Mouse (Mus musculus) liver, postnatal 0 days (tissue): ENCODE measurements at regions not wholly inside any gene's neighbourhood (a gene's known extent, or its start where the extent isn't known, plus 50 kb on each side); places are given as distances from the start of the nearest gene placed in this dataset.

ENCODE experiments used
- CTCF ChIP-seq: sonication (generic); IDR thresholded peaks from 2 replicates; pipeline ENCODE4 v1.5.1; 2016; ENCODE audit warnings: antibody characterized with exemption, low read depth
- EP300 ChIP-seq: IDR thresholded peaks from 2 replicates; pipeline ENCODE4 v1.6.1; 2016; ENCODE audit warnings: antibody characterized with exemption, low read depth, mild to moderate bottlenecking

DNA sequence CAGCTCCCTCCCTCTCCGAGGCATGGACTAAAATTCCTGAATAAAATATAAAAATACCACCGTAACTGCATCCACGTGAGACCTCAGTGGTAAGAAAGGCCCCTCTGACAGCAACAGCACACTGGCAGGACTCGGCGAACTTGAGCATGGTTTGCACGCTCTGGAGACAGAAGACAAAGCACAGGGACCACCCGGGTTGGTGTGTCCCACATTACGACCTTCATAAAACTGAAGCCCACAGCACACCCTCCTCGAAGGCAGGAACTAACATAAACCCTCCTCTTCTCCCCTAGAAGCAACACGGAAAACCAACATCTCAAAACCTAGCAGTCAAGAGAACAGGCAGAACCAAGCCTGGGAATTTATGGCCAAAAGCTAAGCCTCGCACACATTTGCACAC lies 101.7 kb upstream of the Hnrnpa3 start:
- TF ChIP-seq CTCF = no peak
- no peak for TF ChIP-seq EP300
